Mouse (Mus musculus): ENCODE measurements around the gene Zfp189.

Gene Zfp189

GRCm38 (mm10) chr4:49536671-49537070, 15.7 kb downstream of the Zfp189 start:
- no peak for DNase-seq (ENCODE audit: low spot score in 2 of 2)

- DNase-seq (ENCODE audit: low spot score in 2 of 2) = no peak
Measured at GRCm38 (mm10) chr4:49539665-49540064, 18.7 kb downstream of the Zfp189 start.

GRCm38 (mm10) chr4:49540966-49541365, 20.0 kb downstream of the Zfp189 start:
- peak in 1 of 2 experiments; percentile 15 for DNase-seq (ENCODE audit: low spot score in 2 of 2)

- DNase-seq (ENCODE audit: low spot score in 2 of 2) = no peak
Measured at GRCm38 (mm10) chr4:49546026-49546425, 25.1 kb downstream of the Zfp189 start.

GRCm38 (mm10) chr4:49546873-49547543, 26.0 kb downstream of the Zfp189 start:
- no peak for DNase-seq (ENCODE audit: low spot score in 2 of 2)

GRCm38 (mm10) chr4:49547544-49548219, 26.7 kb downstream of the Zfp189 start:
- no peak for DNase-seq (ENCODE audit: low spot score in 2 of 2)

GRCm38 (mm10) chr4:49549383-49549782, 28.4 kb downstream of the Zfp189 start, which contains the start of gene Aldob:
Gene Aldob, minus strand, starts transcription at chr4:49549546.
- DNase-seq (ENCODE audit: low spot score in 2 of 2) = no peak

- no peak for DNase-seq (ENCODE audit: low spot score in 2 of 2)
Measured at GRCm38 (mm10) chr4:49553380-49553779, 32.4 kb downstream of the Zfp189 start.

- no peak for DNase-seq (ENCODE audit: low spot score in 2 of 2)
Measured at GRCm38 (mm10) chr4:49557375-49557774, 36.4 kb downstream of the Zfp189 start.

- no peak for DNase-seq (ENCODE audit: low spot score in 2 of 2)
Measured at GRCm38 (mm10) chr4:49558181-49558580, 37.2 kb downstream of the Zfp189 start.

GRCm38 (mm10) chr4:49559915-49560772, 39.2 kb downstream of the Zfp189 start:
- DNase-seq (ENCODE audit: low spot score in 2 of 2) = peak; percentile 74 to 82

GRCm38 (mm10) chr4:49567613-49568012, 46.6 kb downstream of the Zfp189 start:
- DNase-seq (ENCODE audit: low spot score in 2 of 2) = peak; percentile 50 to 65

GRCm38 (mm10) chr4:49572194-49572593, 51.2 kb downstream of the Zfp189 start:
- DNase-seq (ENCODE audit: low spot score in 2 of 2) = no peak

Data from heart, adult 9 months (tissue).